Mouse (Mus musculus) hindbrain, embryonic 16.5 days (tissue): ENCODE measurements at regions not wholly inside any gene's neighbourhood (a gene's known extent, or its start where the extent isn't known, plus 50 kb on each side); places are given as distances from the start of the nearest gene placed in this dataset.

Source experiments
- ATAC-seq: fragments of 200-750 bp; cut with Nextera tagmentation; 2 replicates; pipeline ENCODE4 v1.8.0; 2017; ENCODE audit warnings: moderate TSS enrichment, moderate library complexity
- H3K27ac ChIP-seq: fragments of 300-500 bp; sonication (generic); 2 replicates; pipeline ENCODE4 v1.5.1; 2014; ENCODE audit warnings: low read depth, mild to moderate bottlenecking, control low read depth, low read length, moderate library complexity
- H3K27me3 ChIP-seq: fragments of 300-500 bp; sonication (generic); replicated peaks from 2 replicates; pipeline ENCODE4 v1.6.1; 2014; ENCODE audit warnings: low read length; ENCODE audit not compliant: control insufficient read depth, insufficient read depth
- H3K36me3 ChIP-seq: fragments of 300-500 bp; sonication (generic); 2 replicates; pipeline ENCODE4 v1.6.1; 2014; ENCODE audit warnings: mild to moderate bottlenecking, low read length, moderate library complexity, mixed read lengths; ENCODE audit not compliant: control insufficient read depth, insufficient read depth
- H3K4me1 ChIP-seq: fragments of 300-500 bp; sonication (generic); 2 replicates; pipeline ENCODE4 v1.6.1; 2014; ENCODE audit warnings: low read depth, low read length; ENCODE audit not compliant: control insufficient read depth, insufficient read depth
- H3K4me2 ChIP-seq: fragments of 300-500 bp; sonication (generic); 2 replicates; pipeline ENCODE4 v1.6.1; 2014; ENCODE audit warnings: mild to moderate bottlenecking, low read length, control low read depth, moderate library complexity
- H3K4me3 ChIP-seq: fragments of 300-500 bp; sonication (generic); 2 replicates; pipeline ENCODE4 v1.5.1; 2014; ENCODE audit warnings: mild to moderate bottlenecking, low read length, control low read depth, moderate library complexity
- H3K9ac ChIP-seq: fragments of 300-500 bp; sonication (generic); 2 replicates; pipeline ENCODE4 v1.6.1; 2014; ENCODE audit warnings: low read depth, mild to moderate bottlenecking, control low read depth, low read length, moderate library complexity
- H3K9me3 ChIP-seq: fragments of 300-500 bp; sonication (generic); 2 replicates; pipeline ENCODE4 v1.6.1; 2014; ENCODE audit warnings: mild to moderate bottlenecking, low read length, moderate library complexity; ENCODE audit not compliant: control insufficient read depth
- WGBS: fragments of 180-500 bp; shearing (Covaris S2); extraction: QIAGEN DNeasy Blood & Tissue Kit; methylation state at CpG from one replicate; pipeline ENCODE4 v1.1.7; 2014; 5-methylcytosine and 5-hydroxymethylcytosine counted together

GRCm38 (mm10) chr13:90292905-90293304 lies 203.5 kb upstream of the Xrcc4 start:
- ATAC-seq: peak; percentile 91
- 40% methylated on average over 4 of the region's 4 CpGs for WGBS

GRCm38 (mm10) chr13:90292124-90292523 lies 202.7 kb upstream of the Xrcc4 start:
- H3K9me3 ChIP-seq: no peaks in the 10 kb centered on the region
- H3K4me2 ChIP-seq: no peak overlapping the region
- no peak overlapping the region for H3K9ac ChIP-seq
- no peak overlapping the region for H3K4me3 ChIP-seq
- H3K27me3 ChIP-seq: no peaks in the 10 kb centered on the region
- H3K36me3 ChIP-seq: no peaks in the 10 kb centered on the region
- ATAC-seq: peak; percentile 40; the same call in 1 of the 2 replicates
- WGBS: 30% methylated on average over 1 of the region's 1 CpGs
- H3K4me1 ChIP-seq: peaks cover 2% of the 10 kb centered on the region; the same call in 1 of the 2 replicates
- no peak overlapping the region for H3K27ac ChIP-seq

More at GRCm38 (mm10) chr13:90292905-90293304, 203.5 kb upstream of the Xrcc4 start:
- Histone ChIP-seq H3K27me3 (no peaks in the 10 kb centered on the region), H3K27ac (no peak overlapping the region), H3K4me2 (no peak overlapping the region), H3K36me3 (no peaks in the 10 kb centered on the region), H3K9ac (no peak overlapping the region), H3K4me1 (peaks cover 2% of the 10 kb centered on the region; the same call in 1 of the 2 replicates), H3K9me3 (no peaks in the 10 kb centered on the region), H3K4me3 (no peak overlapping the region)

- H3K27me3 ChIP-seq: no peaks in the 10 kb centered on the region
- H3K36me3 ChIP-seq: no peaks in the 10 kb centered on the region
- no peak overlapping the region for H3K27ac ChIP-seq
- H3K9me3 ChIP-seq: no peaks in the 10 kb centered on the region
- no peak overlapping the region for H3K4me3 ChIP-seq
- ATAC-seq: no peak
- no peak overlapping the region for H3K4me2 ChIP-seq
- no peak overlapping the region for H3K9ac ChIP-seq
- H3K4me1 ChIP-seq: no peaks in the 10 kb centered on the region
Measured at GRCm38 (mm10) chr13:90280976-90281375, 191.6 kb upstream of the Xrcc4 start.

- Histone ChIP-seq H3K9ac (no peak overlapping the region), H3K4me2 (no peak overlapping the region), H3K4me1 (no peaks in the 10 kb centered on the region), H3K27ac (no peak overlapping the region), H3K36me3 (no peaks in the 10 kb centered on the region), H3K9me3 (no peaks in the 10 kb centered on the region), H3K27me3 (no peaks in the 10 kb centered on the region), H3K4me3 (no peak overlapping the region)
- WGBS: 30% methylated on average over 3 of the region's 3 CpGs
- peak; percentile 96 for ATAC-seq
Measured at GRCm38 (mm10) chr13:90279786-90280382, 190.5 kb upstream of the Xrcc4 start.

- H3K36me3 ChIP-seq: no peaks in the 10 kb centered on the region
Measured at GRCm38 (mm10) chr13:90279355-90279754, 189.9 kb upstream of the Xrcc4 start.

GRCm38 (mm10) chr13:90259071-90259742 lies 169.8 kb upstream of the Xrcc4 start:
- H3K4me1 ChIP-seq: no peaks in the 10 kb centered on the region
- no peaks in the 10 kb centered on the region for H3K9me3 ChIP-seq
- H3K4me3 ChIP-seq: no peak overlapping the region
- WGBS: 82% methylated on average over 3 of the region's 3 CpGs
- H3K4me2 ChIP-seq: no peak overlapping the region
- H3K27me3 ChIP-seq: no peaks in the 10 kb centered on the region
- H3K9ac ChIP-seq: no peak overlapping the region
- H3K36me3 ChIP-seq: no peaks in the 10 kb centered on the region
- ATAC-seq: no peak
- H3K27ac ChIP-seq: no peak overlapping the region

More at GRCm38 (mm10) chr13:90279355-90279754, 189.9 kb upstream of the Xrcc4 start:
- ATAC-seq: peak; percentile 73
- no peak overlapping the region for H3K4me3 ChIP-seq
- H3K27ac ChIP-seq: no peak overlapping the region
- no peaks in the 10 kb centered on the region for H3K9me3 ChIP-seq
- no peak overlapping the region for H3K9ac ChIP-seq
- H3K27me3 ChIP-seq: no peaks in the 10 kb centered on the region
- no peak overlapping the region for H3K4me2 ChIP-seq
- no peaks in the 10 kb centered on the region for H3K4me1 ChIP-seq

GRCm38 (mm10) chr13:90252981-90253380 lies 163.6 kb upstream of the Xrcc4 start:
- Histone ChIP-seq H3K9ac (no peak overlapping the region), H3K9me3 (no peaks in the 10 kb centered on the region), H3K27ac (no peak overlapping the region), H3K4me1 (no peaks in the 10 kb centered on the region), H3K27me3 (no peaks in the 10 kb centered on the region), H3K4me2 (no peak overlapping the region), H3K36me3 (no peaks in the 10 kb centered on the region), H3K4me3 (no peak overlapping the region)
- WGBS: 41% methylated on average over 1 of the region's 1 CpGs
- ATAC-seq: no peak

GRCm38 (mm10) chr13:90245997-90246765 lies 156.8 kb upstream of the Xrcc4 start:
- Histone ChIP-seq H3K27me3 (no peaks in the 10 kb centered on the region), H3K27ac (no peak overlapping the region), H3K4me2 (no peak overlapping the region), H3K4me1 (no peaks in the 10 kb centered on the region), H3K36me3 (no peaks in the 10 kb centered on the region), H3K9ac (no peak overlapping the region), H3K4me3 (no peak overlapping the region), H3K9me3 (peaks cover 7% of the 10 kb centered on the region)
- ATAC-seq: no peak
- WGBS: 77% methylated on average over 6 of the region's 6 CpGs

GRCm38 (mm10) chr13:90238331-90238730 lies 148.9 kb upstream of the Xrcc4 start:
- no peaks in the 10 kb centered on the region for H3K4me1 ChIP-seq
- no peaks in the 10 kb centered on the region for H3K36me3 ChIP-seq
- no peak overlapping the region for H3K4me3 ChIP-seq
- ATAC-seq: no peak
- H3K27ac ChIP-seq: no peak overlapping the region
- H3K9ac ChIP-seq: no peak overlapping the region
- H3K9me3 ChIP-seq: no peaks in the 10 kb centered on the region
- H3K27me3 ChIP-seq: no peaks in the 10 kb centered on the region
- no peak overlapping the region for H3K4me2 ChIP-seq
- 49% methylated on average over 4 of the region's 4 CpGs for WGBS
